Mouse (Mus musculus) limb, embryonic 11.5 days (tissue): ENCODE results near the gene Frmd4b. TPM values are rescaled to one million over a fixed set of nuclear protein-coding genes. Genes with fewer than 3 reads are reported as not detected.

ENCODE experiments used
- ATAC-seq: fragments of 200-750 bp; cut with Nextera tagmentation; 2 replicates; pipeline ENCODE4 v1.8.0; 2017; ENCODE audit warnings: low read depth; ENCODE audit not compliant: insufficient number of reproducible peaks, low FRiP score, low TSS enrichment
- DNase-seq: peaks from one replicate; pipeline ENCODE4 v3.0.0-alpha.2; 2015; ENCODE audit warnings: low spot score
- H3K27ac ChIP-seq: fragments of 300-500 bp; sonication (generic); replicated peaks from 2 replicates; pipeline ENCODE4 v1.5.1; 2014; ENCODE audit warnings: low read depth, mild to moderate bottlenecking, low read length
- H3K27me3 ChIP-seq: fragments of 300-500 bp; sonication (generic); 2 replicates; pipeline ENCODE4 v1.6.1; 2014; ENCODE audit warnings: mild to moderate bottlenecking, low read length, mixed read lengths; ENCODE audit not compliant: control insufficient read depth, insufficient read depth
- H3K36me3 ChIP-seq: fragments of 300-500 bp; sonication (generic); 2 replicates; pipeline ENCODE4 v1.6.1; 2014; ENCODE audit warnings: mild to moderate bottlenecking, low read length, moderate library complexity, mixed read lengths; ENCODE audit not compliant: control insufficient read depth, insufficient read depth
- H3K4me1 ChIP-seq: fragments of 300-500 bp; sonication (generic); 2 replicates; pipeline ENCODE4 v1.6.1; 2014; ENCODE audit warnings: low read length, mixed read lengths; ENCODE audit not compliant: control insufficient read depth, insufficient read depth
- H3K4me2 ChIP-seq: fragments of 300-500 bp; sonication (generic); 2 replicates; pipeline ENCODE4 v1.6.1; 2014; ENCODE audit warnings: low read depth, mild to moderate bottlenecking, moderate library complexity; ENCODE audit not compliant: severe bottlenecking
- H3K4me3 ChIP-seq: fragments of 300-500 bp; sonication (generic); 2 replicates; pipeline ENCODE4 v1.5.1; 2014; ENCODE audit warnings: low read depth, low read length
- H3K9ac ChIP-seq: fragments of 300-500 bp; sonication (generic); 2 replicates; pipeline ENCODE4 v1.6.1; 2014; ENCODE audit warnings: mild to moderate bottlenecking, low read length
- H3K9me3 ChIP-seq: fragments of 300-500 bp; sonication (generic); 2 replicates; pipeline ENCODE4 v1.6.1; 2016; ENCODE audit warnings: low read length; ENCODE audit not compliant: control insufficient read depth
- WGBS: fragments of 180-500 bp; shearing (Covaris S2); extraction: QIAGEN DNeasy Blood & Tissue Kit; methylation state at CpG from one replicate; pipeline ENCODE4 v1.1.7; 2014; 5-methylcytosine and 5-hydroxymethylcytosine counted together
- polyA plus RNA-seq: library from polyadenylated mRNA; unstranded; fragments of >200 nt; fragmentation: Nextera tagmentation; extraction: Ambion mirVana; gene quantifications from 2 replicates; pipeline ENCODE4 v1.2.1, GENCODE M21; 2014

Gene Frmd4b
- polyA plus RNA-seq, 1 experiment from 2014 or later: 12.3 TPM

- 0 out of 2 replicates have a peak, but pooled peaks cover 9% of the 10 kb centered on the region for H3K4me1 ChIP-seq
- H3K9me3 ChIP-seq: no peaks in the 10 kb centered on the region
- H3K27me3 ChIP-seq: no peaks in the 10 kb centered on the region
- DNase-seq (no peak), ATAC-seq (no peak)
- H3K4me3 ChIP-seq: no peak overlapping the region
- no peak overlapping the region for H3K9ac ChIP-seq
- no peak overlapping the region for H3K27ac ChIP-seq
- H3K36me3 ChIP-seq: no peaks in the 10 kb centered on the region
- no peak overlapping the region for H3K4me2 ChIP-seq
- WGBS: 48% methylated on average over 4 of the region's 4 CpGs
Measured at GRCm38 (mm10) chr6:97275760-97276159, 341.6 kb downstream of the Frmd4b start.

- H3K27me3 ChIP-seq: no peaks in the 10 kb centered on the region
Measured at GRCm38 (mm10) chr6:97273777-97274176, 343.6 kb downstream of the Frmd4b start.

GRCm38 (mm10) chr6:97273058-97273710 is 344.2 kb downstream of the Frmd4b start:
- no peak overlapping the region for H3K27ac ChIP-seq
- no peak for DNase-seq
- H3K27me3 ChIP-seq: no peaks in the 10 kb centered on the region
- H3K4me2 ChIP-seq: no peak overlapping the region
- H3K36me3 ChIP-seq: no peaks in the 10 kb centered on the region
- no peak overlapping the region for H3K4me3 ChIP-seq
- 0 out of 2 replicates have a peak, but pooled peaks cover 4% of the 10 kb centered on the region for H3K4me1 ChIP-seq
- no peak overlapping the region for H3K9ac ChIP-seq
- WGBS: 85% methylated on average over 16 of the region's 16 CpGs
- no peak for ATAC-seq
- no peaks in the 10 kb centered on the region for H3K9me3 ChIP-seq

More at GRCm38 (mm10) chr6:97273777-97274176, 343.6 kb downstream of the Frmd4b start:
- Histone ChIP-seq H3K9ac (no peak overlapping the region), H3K4me1 (0 out of 2 replicates have a peak, but pooled peaks cover 7% of the 10 kb centered on the region), H3K4me2 (no peak overlapping the region), H3K36me3 (no peaks in the 10 kb centered on the region), H3K27ac (no peak overlapping the region), H3K9me3 (no peaks in the 10 kb centered on the region), H3K4me3 (no peak overlapping the region)
- ATAC-seq: no peak
- DNase-seq: no peak
- WGBS: 85% methylated on average over 3 of the region's 3 CpGs

- Histone ChIP-seq H3K4me1 (0 out of 2 replicates have a peak, but pooled peaks cover 4% of the 10 kb centered on the region), H3K4me2 (no peak overlapping the region), H3K27ac (no peak overlapping the region), H3K36me3 (no peaks in the 10 kb centered on the region), H3K9me3 (no peaks in the 10 kb centered on the region), H3K4me3 (no peak overlapping the region), H3K27me3 (no peaks in the 10 kb centered on the region), H3K9ac (no peak overlapping the region)
- DNase-seq: no peak
- no peak for ATAC-seq
- WGBS: 81% methylated on average over 2 of the region's 2 CpGs
Measured at GRCm38 (mm10) chr6:97272349-97272748, 345.0 kb downstream of the Frmd4b start.

- Histone ChIP-seq H3K4me1 (no peaks in the 10 kb centered on the region), H3K36me3 (no peaks in the 10 kb centered on the region), H3K9ac (no peak overlapping the region), H3K9me3 (no peaks in the 10 kb centered on the region), H3K4me2 (no peak overlapping the region), H3K27ac (no peak overlapping the region), H3K27me3 (no peaks in the 10 kb centered on the region), H3K4me3 (no peak overlapping the region)
- ATAC-seq (no peak), DNase-seq (no peak)
- 81% methylated on average over 11 of the region's 11 CpGs for WGBS
Measured at GRCm38 (mm10) chr6:97269596-97269995, 347.7 kb downstream of the Frmd4b start.

- Histone ChIP-seq H3K4me2 (no peak overlapping the region), H3K9ac (no peak overlapping the region), H3K9me3 (no peaks in the 10 kb centered on the region), H3K36me3 (no peaks in the 10 kb centered on the region), H3K4me1 (no peaks in the 10 kb centered on the region), H3K27ac (no peak overlapping the region), H3K4me3 (no peak overlapping the region), H3K27me3 (no peaks in the 10 kb centered on the region)
- no peak for DNase-seq
- 94% methylated on average over 2 of the region's 2 CpGs for WGBS
- no peak for ATAC-seq
Measured at GRCm38 (mm10) chr6:97267132-97267531, 350.2 kb downstream of the Frmd4b start.

- Histone ChIP-seq H3K27ac (no peak overlapping the region), H3K9me3 (no peaks in the 10 kb centered on the region), H3K27me3 (no peaks in the 10 kb centered on the region), H3K4me3 (no peak overlapping the region), H3K4me2 (no peak overlapping the region), H3K36me3 (no peaks in the 10 kb centered on the region), H3K4me1 (no peaks in the 10 kb centered on the region), H3K9ac (no peak overlapping the region)
- 73% methylated on average over 4 of the region's 4 CpGs for WGBS
- no peak for DNase-seq
- no peak for ATAC-seq
Measured at GRCm38 (mm10) chr6:97266661-97267060, 350.7 kb downstream of the Frmd4b start.

GRCm38 (mm10) chr6:97265705-97266104 is 351.6 kb downstream of the Frmd4b start:
- no peak overlapping the region for H3K27ac ChIP-seq
- H3K36me3 ChIP-seq: no peaks in the 10 kb centered on the region
- H3K4me1 ChIP-seq: no peaks in the 10 kb centered on the region
- ATAC-seq (no peak), DNase-seq (no peak)
- no peaks in the 10 kb centered on the region for H3K27me3 ChIP-seq
- WGBS: 88% methylated on average over 3 of the region's 3 CpGs
- H3K9me3 ChIP-seq: no peaks in the 10 kb centered on the region
- H3K4me2 ChIP-seq: no peak overlapping the region
- no peak overlapping the region for H3K9ac ChIP-seq
- H3K4me3 ChIP-seq: no peak overlapping the region

GRCm38 (mm10) chr6:97265240-97265639 is 352.1 kb downstream of the Frmd4b start:
- Histone ChIP-seq H3K36me3 (no peaks in the 10 kb centered on the region), H3K27me3 (no peaks in the 10 kb centered on the region), H3K27ac (no peak overlapping the region), H3K9ac (no peak overlapping the region), H3K4me1 (no peaks in the 10 kb centered on the region), H3K9me3 (no peaks in the 10 kb centered on the region), H3K4me2 (no peak overlapping the region), H3K4me3 (no peak overlapping the region)
- DNase-seq: no peak
- ATAC-seq: no peak
- 84% methylated on average over 8 of the region's 8 CpGs for WGBS
